ENCODE assay signal across 22 mouse cellular contexts in genomic region chr2:153278357-153278756, GRCm38 (mm10). TPM values are rescaled to one million over a fixed set of nuclear protein-coding genes. Genes with fewer than 3 reads are reported as not detected.
DNase-seq lines count a peak whose midpoint lies in the region; ATAC-seq lines count a peak whose summit lies in the region.
"Had no signal": no experiment of that assay in that cellular context is flagged by ENCODE, and none has a peak within 500 bp of the region (broad histone marks: within the 10 kb centered on the region; RNA-seq: fewer than 3 reads in every experiment).

No protein-coding gene starts in this region.

- peak; percentile 38 to 47 for DNase-seq in spleen, postnatal 36 days (ENCODE audit: low spot score in 2 of 2)
- DNase-seq in spleen, adult 18-20 months = no peak
- peak; percentile 83 for DNase-seq in naive thymus-derived CD4-positive, alpha-beta T cell, adult 2 months (ENCODE audit: low read depth)
- DNase-seq in thymus, postnatal 14 days = peak; percentile 77
- DNase-seq in ovary, postnatal 36 days (ENCODE audit: low spot score) = no peak
- DNase-seq in ovary, postnatal 10 days (ENCODE audit: low spot score) = no peak
- DNase-seq: adrenal gland, postnatal 14 days; cerebellum, adult 2 months; cerebellum, postnatal 25 days; embryo, embryonic 11 days; gastrocnemius, adult 2 months; heart, postnatal 4 days; kidney, adult 9 months; kidney, postnatal 4 days; liver, embryonic 13.5 days; lung, adult 2 months; lung, postnatal 14 days; right cerebral cortex, postnatal 14 days had no signal

- no peak for ATAC-seq in granulocyte monocyte progenitor cell, adult 5-6 weeks (replicated peaks; ENCODE audit: poor library complexity, severe bottlenecking)
- ATAC-seq: forebrain, embryonic 14.5 days; intestine, embryonic 16.5 days; midbrain, embryonic 13.5 days had no signal

RNA-seq across cellular contexts. Expression of gene Kif3b, which starts 12.9 kb away (rescaled TPM):
- 6.9 and 7.7 TPM in 2 replicates for total RNA-seq in granulocyte monocyte progenitor cell, adult 5-6 weeks (2014; fragmentation: Nextera tagmentation)
- 9.1 and 11.3 TPM in 2 replicates for total RNA-seq in granulocyte monocyte progenitor cell, adult 5-6 weeks (2017)

RNA-seq across cellular contexts. Expression of gene Pofut1, which starts 37.0 kb away (rescaled TPM):
- 17.6 and 20.3 TPM in 2 replicates for total RNA-seq in granulocyte monocyte progenitor cell, adult 5-6 weeks (2014; fragmentation: Nextera tagmentation)
- total RNA-seq in granulocyte monocyte progenitor cell, adult 5-6 weeks (2017) = 16.0 and 19.1 TPM in 2 replicates

RNA-seq across cellular contexts. Expression of gene Plagl2, which starts 37.1 kb away (rescaled TPM):
- total RNA-seq in granulocyte monocyte progenitor cell, adult 5-6 weeks (2014; fragmentation: Nextera tagmentation) = 45.0 and 46.6 TPM in 2 replicates
- 5.4 and 7.2 TPM in 2 replicates for total RNA-seq in granulocyte monocyte progenitor cell, adult 5-6 weeks (2017)

RNA-seq across cellular contexts. Expression of gene Tspyl3, which starts 53.1 kb away (rescaled TPM):
- 12.1 and 16.7 TPM in 2 replicates for total RNA-seq in granulocyte monocyte progenitor cell, adult 5-6 weeks (2014; fragmentation: Nextera tagmentation)
- 6.1 and 6.2 TPM in 2 replicates for total RNA-seq in granulocyte monocyte progenitor cell, adult 5-6 weeks (2017)

Comparison
In these comparisons a context has a peak if more than half of its experiments do, and no peak if none do; other contexts are left out.
1. DNase-seq: peak in spleen, postnatal 36 days (2 of 2), naive thymus-derived CD4-positive, alpha-beta T cell, adult 2 months (single experiment) and thymus, postnatal 14 days (single experiment); none in spleen, adult 18-20 months (0 of 2), ovary, postnatal 36 days (single experiment) and ovary, postnatal 10 days (single experiment).